Mouse (Mus musculus): Measurements from ENCODE around the gene Fgfr2.

DNA sequence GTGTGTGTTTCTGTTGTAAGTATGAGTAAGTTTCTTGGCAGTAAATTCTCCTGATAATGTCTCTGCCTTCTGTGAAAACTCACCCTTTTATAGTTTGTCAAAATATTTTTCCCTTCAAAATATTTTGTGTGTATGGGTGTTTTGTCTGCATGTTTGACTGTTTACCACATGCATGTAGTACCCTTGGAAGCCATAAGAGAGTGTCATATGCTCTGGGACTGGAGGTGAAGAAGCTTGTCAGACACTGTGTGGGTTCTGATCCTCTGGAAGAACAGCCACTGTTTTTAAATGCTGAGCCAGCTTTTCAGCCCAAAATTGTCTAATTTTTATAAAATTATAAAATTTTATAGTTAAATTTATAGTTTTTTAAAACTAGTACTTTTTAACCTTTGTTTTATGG is 188.4 kb downstream of the Fgfr2 start:
- TF ChIP-seq ZC3H11A (IDR thresholded peaks at IDR 0.05; ENCODE audit: borderline replicate concordance, low read depth, low read length) (no peak), CHD2 (IDR thresholded peaks at IDR 0.05; ENCODE audit: low read depth, low read length) (no peak)
